Mouse (Mus musculus) lung, postnatal 0 days (tissue): Measurements from ENCODE around the gene Sgms1. TPM values are rescaled to one million over a fixed set of nuclear protein-coding genes. Genes with fewer than 3 reads are reported as not detected.
A peak's percentile ranks its signal among the peaks of the same experiment; 100 is the strongest.

Experiments used
- ATAC-seq: fragments of 200-750 bp; cut with Nextera tagmentation; 2 replicates; pipeline ENCODE4 v1.8.0; 2017; ENCODE audit warnings: moderate library complexity
- DNase-seq: peaks from one replicate; pipeline ENCODE4 v3.0.0-alpha.2; 2016; ENCODE audit warnings: low spot score
- H3K27ac ChIP-seq: fragments of 300-500 bp; sonication (generic); 2 replicates; pipeline ENCODE4 v1.5.1; 2014; ENCODE audit warnings: antibody characterized with exemption, mild to moderate bottlenecking, low read length, mixed read lengths
- H3K27me3 ChIP-seq: fragments of 300-500 bp; sonication (generic); replicated peaks from 2 replicates; pipeline ENCODE4 v1.6.1; 2014; ENCODE audit warnings: low read length, mixed read lengths; ENCODE audit not compliant: insufficient read depth
- H3K36me3 ChIP-seq: fragments of 300-500 bp; sonication (generic); 2 replicates; pipeline ENCODE4 v1.6.1; 2014; ENCODE audit warnings: low read length, mixed read lengths; ENCODE audit not compliant: insufficient read depth
- H3K4me1 ChIP-seq: fragments of 300-500 bp; sonication (generic); 2 replicates; pipeline ENCODE4 v1.6.1; 2014; ENCODE audit warnings: antibody characterized with exemption, low read depth, low read length, mixed read lengths; ENCODE audit not compliant: insufficient read depth
- H3K4me2 ChIP-seq: fragments of 300-500 bp; sonication (generic); replicated peaks from 2 replicates; pipeline ENCODE4 v1.6.1; 2014; ENCODE audit warnings: low read depth, mild to moderate bottlenecking, low read length, moderate library complexity, mixed read lengths
- H3K4me3 ChIP-seq: fragments of 300-500 bp; sonication (generic); 2 replicates; pipeline ENCODE4 v1.5.1; 2014; ENCODE audit warnings: low read depth, low read length
- H3K9ac ChIP-seq: fragments of 300-500 bp; sonication (generic); replicated peaks from 2 replicates; pipeline ENCODE4 v1.6.1; 2014; ENCODE audit warnings: low read depth, mild to moderate bottlenecking
- H3K9me3 ChIP-seq: fragments of 300-500 bp; sonication (generic); 2 replicates; pipeline ENCODE4 v1.6.1; 2016; ENCODE audit warnings: low read length, mixed read lengths
- CTCF ChIP-seq: IDR thresholded peaks from 2 replicates; pipeline ENCODE4 v1.5.1; 2016; ENCODE audit warnings: antibody characterized with exemption, mild to moderate bottlenecking
- EP300 ChIP-seq: IDR thresholded peaks from 2 replicates; pipeline ENCODE4 v1.6.1; 2016; ENCODE audit warnings: antibody characterized with exemption, mild to moderate bottlenecking, control low read depth
- WGBS: fragments of 180-500 bp; shearing (Covaris S2); extraction: QIAGEN DNeasy Blood & Tissue Kit; methylation state at CpG from one replicate; pipeline ENCODE4 v1.1.7; 2014; 5-methylcytosine and 5-hydroxymethylcytosine counted together
- polyA plus RNA-seq: library from polyadenylated mRNA; unstranded; fragments of >200 nt; fragmentation: Nextera tagmentation; extraction: Ambion mirVana; gene quantifications from 2 replicates; pipeline ENCODE4 v1.2.1, GENCODE M21; 2015

Gene Sgms1
- polyA plus RNA-seq, 1 experiment from 2014 or later: 59.3 TPM

- ATAC-seq (no peak), DNase-seq (no peak)
- no peak overlapping the region for H3K27ac ChIP-seq
- H3K4me2 ChIP-seq: no peak overlapping the region
- H3K4me3 ChIP-seq: no peak overlapping the region
- H3K27me3 ChIP-seq: no peaks in the 10 kb centered on the region
- no peaks in the 10 kb centered on the region for H3K36me3 ChIP-seq
- TF ChIP-seq EP300 (no peak), CTCF (no peak)
- H3K4me1 ChIP-seq: no peaks in the 10 kb centered on the region; the same call in 1 of the 2 replicates
- H3K9me3 ChIP-seq: no peaks in the 10 kb centered on the region
- H3K9ac ChIP-seq: no peak overlapping the region
- 95% methylated on average over 3 of the region's 3 CpGs for WGBS
Measured at GRCm38 (mm10) chr19:32311063-32311462, 78.5 kb downstream of the Sgms1 start.

GRCm38 (mm10) chr19:32310483-32310882 lies 79.0 kb downstream of the Sgms1 start:
- DNase-seq: no peak
- 90% methylated on average over 5 of the region's 5 CpGs for WGBS
- H3K9me3 ChIP-seq: no peaks in the 10 kb centered on the region
- TF ChIP-seq CTCF (peak; percentile 23; the same call in 1 of the 2 replicates), EP300 (no peak)
- no peaks in the 10 kb centered on the region for H3K36me3 ChIP-seq
- ATAC-seq: no peak
- no peak overlapping the region for H3K27ac ChIP-seq
- no peak overlapping the region for H3K9ac ChIP-seq
- peaks cover 4% of the 10 kb centered on the region for H3K4me1 ChIP-seq
- no peak overlapping the region for H3K4me3 ChIP-seq
- no peaks in the 10 kb centered on the region for H3K27me3 ChIP-seq
- no peak overlapping the region for H3K4me2 ChIP-seq

- no peaks in the 10 kb centered on the region for H3K27me3 ChIP-seq
- H3K4me1 ChIP-seq: peaks cover 4% of the 10 kb centered on the region
- no peak overlapping the region for H3K9ac ChIP-seq
- no peaks in the 10 kb centered on the region for H3K9me3 ChIP-seq
- DNase-seq (peak; percentile 32), ATAC-seq (no peak)
- H3K4me2 ChIP-seq: no peak overlapping the region
- H3K36me3 ChIP-seq: no peaks in the 10 kb centered on the region
- TF ChIP-seq EP300 (no peak), CTCF (no peak)
- no peak overlapping the region for H3K4me3 ChIP-seq
- no peak overlapping the region for H3K27ac ChIP-seq
- WGBS: 66% methylated on average over 3 of the region's 3 CpGs
Measured at GRCm38 (mm10) chr19:32309346-32309745, 80.2 kb downstream of the Sgms1 start.

GRCm38 (mm10) chr19:32308311-32308710 lies 81.2 kb downstream of the Sgms1 start:
- Histone ChIP-seq H3K9ac (no peak overlapping the region), H3K27ac (no peak overlapping the region), H3K4me1 (peaks cover 11% of the 10 kb centered on the region), H3K36me3 (no peaks in the 10 kb centered on the region), H3K4me3 (no peak overlapping the region), H3K27me3 (no peaks in the 10 kb centered on the region), H3K4me2 (no peak overlapping the region), H3K9me3 (no peaks in the 10 kb centered on the region)
- TF ChIP-seq CTCF (no peak), EP300 (no peak)
- ATAC-seq (no peak), DNase-seq (no peak)
- 86% methylated on average over 3 of the region's 3 CpGs for WGBS

- H3K27ac ChIP-seq: peak overlapping the region; percentile 92
- H3K27me3 ChIP-seq: no peaks in the 10 kb centered on the region
- no peaks in the 10 kb centered on the region for H3K36me3 ChIP-seq
- peak overlapping the region; percentile 30 for H3K4me2 ChIP-seq
- ATAC-seq (peak; percentile 89), DNase-seq (peak; percentile 97)
- no peak overlapping the region; the same call in 1 of the 2 replicates for H3K9ac ChIP-seq
- no peaks in the 10 kb centered on the region for H3K9me3 ChIP-seq
- TF ChIP-seq EP300: peak; percentile 85
- no peak for TF ChIP-seq CTCF
- 17% methylated on average over 4 of the region's 4 CpGs for WGBS
- H3K4me1 ChIP-seq: peaks cover 15% of the 10 kb centered on the region
- no peak overlapping the region for H3K4me3 ChIP-seq
Measured at GRCm38 (mm10) chr19:32304898-32305297, 84.6 kb downstream of the Sgms1 start.

- H3K4me2 ChIP-seq: peak overlapping the region; percentile 30
- ATAC-seq (peak; percentile 88), DNase-seq (peak; percentile 95)
- TF ChIP-seq EP300 (peak; percentile 98), CTCF (no peak)
- no peaks in the 10 kb centered on the region for H3K27me3 ChIP-seq
- no peaks in the 10 kb centered on the region for H3K9me3 ChIP-seq
- WGBS: 12% methylated on average over 9 of the region's 9 CpGs
- H3K4me3 ChIP-seq: no peak overlapping the region
- no peaks in the 10 kb centered on the region for H3K36me3 ChIP-seq
- no peak overlapping the region; the same call in 1 of the 2 replicates for H3K9ac ChIP-seq
- H3K27ac ChIP-seq: peak overlapping the region; percentile 92
- H3K4me1 ChIP-seq: peaks cover 15% of the 10 kb centered on the region
Measured at GRCm38 (mm10) chr19:32304008-32304873, 85.3 kb downstream of the Sgms1 start.
